Mouse (Mus musculus) ES-E14 (cell line): Measurements from ENCODE around the gene Clec18a. TPM values are rescaled to one million over a fixed set of nuclear protein-coding genes. Genes with fewer than 3 reads are reported as not detected.
A peak's percentile ranks its signal among the peaks of the same experiment; 100 is the strongest.

Experiments
- DNase-seq: peaks from one replicate; pipeline ENCODE4 v3.0.0-alpha.2; 2013; ENCODE audit warnings: low read depth, low spot score
- H3K27ac ChIP-seq: 2 replicates; pipeline ENCODE4 v1.5.1; 2012; ENCODE audit warnings: low read depth, mild to moderate bottlenecking, low read length, moderate library complexity, mixed read lengths; ENCODE audit not compliant: poor library complexity, insufficient read depth, severe bottlenecking
- H3K36me3 ChIP-seq: 2 replicates; pipeline ENCODE4 v1.6.1; 2012; ENCODE audit warnings: mild to moderate bottlenecking, low read length, moderate library complexity, mixed read lengths; ENCODE audit not compliant: control insufficient read depth, poor library complexity, insufficient read depth, severe bottlenecking
- H3K4me1 ChIP-seq, 2 experiments: fragments of 150-350 bp in 1 of 2; sonication (generic) in 1 of 2; 2 replicates each; pipeline ENCODE4 v1.6.1; 2012; ENCODE audit warnings: low read length in 2 of 2, mild to moderate bottlenecking in 1 of 2, mixed read lengths in 1 of 2; ENCODE audit not compliant: control insufficient read depth in 2 of 2, insufficient read depth in 2 of 2, poor library complexity in 1 of 2
- H3K4me3 ChIP-seq, 2 experiments: fragments of 150-350 bp in 1 of 2; sonication (generic) in 1 of 2; 2 replicates each; pipeline ENCODE4 v1.5.1; 2012; ENCODE audit warnings: low read length in 2 of 2, low read depth in 1 of 2, mild to moderate bottlenecking in 1 of 2, mixed read lengths in 1 of 2; ENCODE audit not compliant: insufficient read depth in 1 of 2, poor library complexity in 1 of 2, severe bottlenecking in 1 of 2
- H3K9ac ChIP-seq: 2 replicates; pipeline ENCODE4 v1.6.1; 2012; ENCODE audit warnings: low read depth, mild to moderate bottlenecking, low read length, mixed read lengths; ENCODE audit not compliant: poor library complexity, insufficient read depth, severe bottlenecking
- H3K9me3 ChIP-seq: fragments of 150-350 bp; sonication (generic); 2 replicates; pipeline ENCODE4 v1.6.1; 2012; ENCODE audit warnings: low read depth, mild to moderate bottlenecking, low read length; ENCODE audit not compliant: control insufficient read depth, insufficient read depth
- CHD2 ChIP-seq: IDR thresholded peaks from 2 replicates; pipeline ENCODE4 v1.6.1; 2014; ENCODE audit warnings: mild to moderate bottlenecking, low read depth, low read length, inconsistent platforms
- HCFC1 ChIP-seq: IDR thresholded peaks from 2 replicates; pipeline ENCODE4 v1.6.1; 2012; ENCODE audit warnings: low read length, inconsistent platforms, borderline replicate concordance; ENCODE audit not compliant: insufficient read depth
- MAFK ChIP-seq: IDR thresholded peaks from 2 replicates; pipeline ENCODE4 v1.6.1; 2014; ENCODE audit warnings: mild to moderate bottlenecking, low read depth, low read length, inconsistent platforms; ENCODE audit not compliant: insufficient read depth
- ZC3H11A ChIP-seq: IDR thresholded peaks from 2 replicates; pipeline ENCODE4 v1.6.1; 2012; ENCODE audit warnings: low read depth, mild to moderate bottlenecking, inconsistent platforms, low read length, borderline replicate concordance
- ZNF384 ChIP-seq: IDR thresholded peaks from 2 replicates; pipeline ENCODE4 v1.6.1; 2012; ENCODE audit warnings: low read depth, low read length, inconsistent platforms
- in situ Hi-C, 2 experiments: fragments of 600-800 bp; cut with MboI; formaldehyde crosslinking; loops; one replicate each; pipeline ENCODE4 v1.15.1; 2025; ENCODE audit warnings: low sequenced_read_pairs in 2 of 2, inconsistent platforms in 1 of 2; ENCODE audit not compliant: unreplicated experiment in 2 of 2
- total RNA-seq: library from RNA; depleted of rRNA; stranded (reverse); fragments of 300-350 nt; gene quantifications from 2 replicates; pipeline ENCODE4 v1.2.3, GENCODE M21; 2012

The Clec18a gene
- total RNA-seq, 1 experiment = 0.22 TPM

- in situ Hi-C loops = no loop called here
- TF ChIP-seq ZNF384 (no peak), CHD2 (no peak), MAFK (no peak), HCFC1 (no peak), ZC3H11A (no peak)
- H3K9ac ChIP-seq = no peak overlapping the region
- no peaks in the 10 kb centered on the region for H3K36me3 ChIP-seq
- peaks cover 0 to 3% of the 10 kb centered on the region in 2 experiments; a peak in 3 of 4 replicates for H3K4me1 ChIP-seq
- no peak overlapping the region for H3K27ac ChIP-seq
- H3K4me3 ChIP-seq = no peak overlapping the region
- no peak for DNase-seq
- H3K9me3 ChIP-seq = no peaks in the 10 kb centered on the region; the same call in 1 of the 2 replicates
Observed at GRCm38 (mm10) chr8:111066308-111066707, 25.9 kb downstream of the Clec18a start.

GRCm38 (mm10) chr8:111062893-111063292 is 29.3 kb downstream of the Clec18a start:
- no peak overlapping the region for H3K27ac ChIP-seq

DNA sequence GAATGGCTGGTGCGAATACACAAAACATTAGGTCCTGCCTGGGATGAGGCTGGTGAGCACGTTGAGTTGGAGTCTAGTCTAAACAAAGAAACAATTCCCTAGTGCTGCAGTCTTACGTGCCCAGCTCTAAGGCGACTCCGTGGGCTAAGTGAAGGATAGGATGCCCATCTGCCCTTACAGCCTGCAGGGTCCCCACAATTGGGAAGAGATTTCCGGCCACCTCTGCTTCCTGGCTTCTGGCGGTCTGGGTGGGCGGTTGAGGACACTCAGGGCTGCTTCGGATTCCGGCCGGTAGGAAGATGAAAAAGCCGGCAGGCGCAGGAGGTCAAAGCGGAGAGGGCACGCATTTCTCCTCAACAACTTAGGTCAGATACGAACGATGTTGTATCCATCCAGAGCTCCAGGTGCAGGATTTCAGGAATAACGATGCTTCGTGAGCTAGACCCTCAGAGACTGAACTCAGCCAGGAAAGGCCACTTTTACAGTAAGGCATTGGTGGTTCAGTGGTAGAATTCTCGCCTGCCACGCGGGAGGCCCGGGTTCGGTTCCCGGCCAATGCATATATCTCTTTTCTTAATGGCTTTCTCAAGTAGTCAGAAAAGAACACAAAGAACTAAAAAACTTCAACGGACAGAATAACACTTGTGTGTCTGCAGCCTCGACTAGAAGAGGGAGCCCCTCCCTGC is 30.0 kb downstream of the Clec18a start:
- H3K9ac ChIP-seq = peak overlapping the region; percentile 51
- peak overlapping the region; percentile 65 to 72 for H3K4me3 ChIP-seq
- H3K27ac ChIP-seq = no peak overlapping the region
- no peaks in the 10 kb centered on the region for H3K9me3 ChIP-seq
- peaks cover 6% of the 10 kb centered on the region; the same call in 1 of the 2 replicates for H3K36me3 ChIP-seq
- no peak for TF ChIP-seq CHD2
- peak; percentile 96 for TF ChIP-seq MAFK
- peaks cover 0 to 10% of the 10 kb centered on the region in 2 experiments; a peak in 3 of 4 replicates for H3K4me1 ChIP-seq
- DNase-seq = peak; percentile 82
- in situ Hi-C loops = no loop called here

More at GRCm38 (mm10) chr8:111062893-111063292, 29.3 kb downstream of the Clec18a start:
- Histone ChIP-seq H3K36me3 (peaks cover 4% of the 10 kb centered on the region; the same call in 1 of the 2 replicates), H3K9me3 (no peaks in the 10 kb centered on the region; the same call in 1 of the 2 replicates), H3K4me3 (peak overlapping the region in 1 of 2 experiments; percentile 0; a peak in 1 of 4 replicates), H3K9ac (no peak overlapping the region), H3K4me1 (peaks cover 0 to 10% of the 10 kb centered on the region in 2 experiments; a peak in 3 of 4 replicates)
- no peak for DNase-seq
- in situ Hi-C loops = no loop called here
- no peak for TF ChIP-seq MAFK
- no peak for TF ChIP-seq HCFC1
- no peak for TF ChIP-seq ZC3H11A
- TF ChIP-seq CHD2 = no peak
- no peak for TF ChIP-seq ZNF384

DNA sequence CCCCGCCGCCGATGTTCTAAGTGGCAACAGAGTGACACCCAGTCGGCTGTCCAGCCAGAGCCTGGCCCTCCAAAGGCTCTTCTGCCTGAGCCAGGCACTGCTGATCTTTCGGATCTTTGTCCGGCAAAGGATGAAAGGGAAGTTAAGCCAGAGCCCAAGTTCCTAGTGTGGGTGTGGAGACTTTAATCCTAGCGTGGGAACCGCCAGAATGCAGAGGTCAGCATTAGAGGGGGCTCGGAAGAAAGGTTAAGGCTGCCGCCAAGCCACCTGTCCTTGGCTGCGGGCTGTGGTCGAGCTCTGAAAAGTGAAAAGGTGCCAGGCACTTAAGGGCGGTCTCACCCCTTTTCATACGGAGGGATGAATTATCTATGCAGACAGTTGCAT is 30.5 kb downstream of the Clec18a start:
- in situ Hi-C loops = no loop called here
- peaks cover 6% of the 10 kb centered on the region; the same call in 1 of the 2 replicates for H3K36me3 ChIP-seq
- no peaks in the 10 kb centered on the region for H3K9me3 ChIP-seq
- H3K4me1 ChIP-seq = peaks cover 0 to 10% of the 10 kb centered on the region in 2 experiments; a peak in 1 of 4 replicates
- TF ChIP-seq ZNF384 (no peak), HCFC1 (no peak), MAFK (no peak), ZC3H11A (no peak), CHD2 (no peak)
- H3K4me3 ChIP-seq = peak overlapping the region; percentile 65 to 72
- H3K9ac ChIP-seq = peak overlapping the region; percentile 51
- no peak for DNase-seq
- no peak overlapping the region for H3K27ac ChIP-seq
